Mouse (Mus musculus) embryonic facial prominence, embryonic 12.5 days (tissue): ENCODE data around the gene Card6. TPM values are rescaled to one million over a fixed set of nuclear protein-coding genes. Genes with fewer than 3 reads are reported as not detected.

Source experiments
- ATAC-seq: fragments of 200-750 bp; cut with Nextera tagmentation; 2 replicates; pipeline ENCODE4 v1.8.0; 2017; ENCODE audit not compliant: insufficient number of reproducible peaks, insufficient read depth, low FRiP score, low TSS enrichment
- H3K27ac ChIP-seq: fragments of 300-500 bp; sonication (generic); 2 replicates; pipeline ENCODE4 v1.5.1; 2016; ENCODE audit warnings: mild to moderate bottlenecking
- H3K27me3 ChIP-seq: fragments of 300-500 bp; sonication (generic); 2 replicates; pipeline ENCODE4 v1.6.1; 2016; ENCODE audit warnings: mild to moderate bottlenecking, moderate library complexity
- H3K36me3 ChIP-seq: fragments of 300-500 bp; sonication (generic); 2 replicates; pipeline ENCODE4 v1.6.1; 2016; ENCODE audit warnings: mild to moderate bottlenecking
- H3K4me1 ChIP-seq: fragments of 300-500 bp; sonication (generic); 2 replicates; pipeline ENCODE4 v1.6.1; 2016
- H3K4me2 ChIP-seq: fragments of 300-500 bp; sonication (generic); replicated peaks from 2 replicates; pipeline ENCODE4 v1.6.1; 2016; ENCODE audit warnings: mild to moderate bottlenecking, moderate library complexity
- H3K4me3 ChIP-seq: fragments of 300-500 bp; sonication (generic); 2 replicates; pipeline ENCODE4 v1.5.1; 2016; ENCODE audit warnings: mild to moderate bottlenecking
- H3K9ac ChIP-seq: fragments of 300-500 bp; sonication (generic); 2 replicates; pipeline ENCODE4 v1.6.1; 2016; ENCODE audit warnings: mild to moderate bottlenecking, moderate library complexity
- H3K9me3 ChIP-seq: fragments of 300-500 bp; sonication (generic); 2 replicates; pipeline ENCODE4 v1.6.1; 2016; ENCODE audit warnings: mild to moderate bottlenecking, moderate library complexity
- WGBS: fragments of 180-500 bp; shearing (Covaris S2); methylation state at CpG from one replicate; pipeline ENCODE4 v1.1.7; 2016; 5-methylcytosine and 5-hydroxymethylcytosine counted together
- polyA plus RNA-seq: library from polyadenylated mRNA; unstranded; fragments of >200 nt; fragmentation: Nextera tagmentation; extraction: Ambion mirVana; gene quantifications from 2 replicates; pipeline ENCODE4 v1.2.1, GENCODE M21; 2016

The Card6 gene
- polyA plus RNA-seq, 1 experiment from 2014 or later = 1.0 TPM

GRCm38 (mm10) chr15:5108655-5109040 is 309 bp upstream of the Card6 start:
- Histone ChIP-seq H3K27me3 (no peaks in the 10 kb centered on the region), H3K9me3 (no peaks in the 10 kb centered on the region), H3K4me1 (no peaks in the 10 kb centered on the region), H3K27ac (no peak overlapping the region), H3K36me3 (no peaks in the 10 kb centered on the region), H3K4me2 (no peak overlapping the region; the same call in 1 of the 2 replicates), H3K9ac (no peak overlapping the region), H3K4me3 (no peak overlapping the region)
- WGBS = 77% methylated on average over 3 of the region's 3 CpGs
- ATAC-seq = no peak

GRCm38 (mm10) chr15:5106293-5106692 is 2.0 kb downstream of the Card6 start:
- H3K9ac ChIP-seq = no peak overlapping the region
- H3K4me2 ChIP-seq = no peak overlapping the region
- no peaks in the 10 kb centered on the region for H3K27me3 ChIP-seq
- no peak for ATAC-seq
- H3K36me3 ChIP-seq = no peaks in the 10 kb centered on the region
- H3K9me3 ChIP-seq = no peaks in the 10 kb centered on the region
- H3K4me3 ChIP-seq = no peak overlapping the region
- WGBS = 52% methylated on average over 2 of the region's 2 CpGs
- H3K27ac ChIP-seq = no peak overlapping the region
- H3K4me1 ChIP-seq = no peaks in the 10 kb centered on the region

GRCm38 (mm10) chr15:5105891-5106290 is 2.4 kb downstream of the Card6 start:
- Histone ChIP-seq H3K27me3 (no peaks in the 10 kb centered on the region), H3K36me3 (no peaks in the 10 kb centered on the region), H3K9ac (no peak overlapping the region), H3K4me3 (no peak overlapping the region), H3K9me3 (no peaks in the 10 kb centered on the region), H3K4me1 (no peaks in the 10 kb centered on the region), H3K4me2 (no peak overlapping the region), H3K27ac (no peak overlapping the region)
- 78% methylated on average over 6 of the region's 6 CpGs for WGBS
- ATAC-seq = no peak

- 93% methylated on average over 4 of the region's 4 CpGs for WGBS
- Histone ChIP-seq H3K27ac (no peak overlapping the region), H3K4me2 (no peak overlapping the region), H3K4me1 (no peaks in the 10 kb centered on the region), H3K27me3 (no peaks in the 10 kb centered on the region), H3K36me3 (no peaks in the 10 kb centered on the region), H3K9ac (no peak overlapping the region), H3K4me3 (no peak overlapping the region), H3K9me3 (no peaks in the 10 kb centered on the region)
- no peak for ATAC-seq
These were observed 6.0 kb downstream of the Card6 start for GRCm38 (mm10) chr15:5102312-5102711.

GRCm38 (mm10) chr15:5097376-5097775 is 11.0 kb downstream of the Card6 start:
- no peak overlapping the region for H3K9ac ChIP-seq
- no peaks in the 10 kb centered on the region for H3K36me3 ChIP-seq
- no peaks in the 10 kb centered on the region for H3K27me3 ChIP-seq
- no peak overlapping the region for H3K27ac ChIP-seq
- H3K4me1 ChIP-seq = no peaks in the 10 kb centered on the region
- WGBS = 93% methylated on average over 1 of the region's 1 CpGs
- H3K4me2 ChIP-seq = no peak overlapping the region
- ATAC-seq = no peak
- H3K4me3 ChIP-seq = no peak overlapping the region
- H3K9me3 ChIP-seq = no peaks in the 10 kb centered on the region

- Histone ChIP-seq H3K9me3 (no peaks in the 10 kb centered on the region), H3K9ac (no peak overlapping the region), H3K4me2 (no peak overlapping the region), H3K27ac (no peak overlapping the region), H3K36me3 (no peaks in the 10 kb centered on the region), H3K4me3 (no peak overlapping the region), H3K27me3 (no peaks in the 10 kb centered on the region), H3K4me1 (no peaks in the 10 kb centered on the region)
- no peak for ATAC-seq
- 88% methylated on average over 11 of the region's 11 CpGs for WGBS
These were observed 12.6 kb downstream of the Card6 start for GRCm38 (mm10) chr15:5095534-5096301.

- Histone ChIP-seq H3K27ac (no peak overlapping the region), H3K4me1 (0 out of 2 replicates have a peak, but pooled peaks cover 3% of the 10 kb centered on the region), H3K9me3 (no peaks in the 10 kb centered on the region), H3K36me3 (no peaks in the 10 kb centered on the region), H3K9ac (no peak overlapping the region), H3K4me2 (no peak overlapping the region), H3K4me3 (no peak overlapping the region), H3K27me3 (no peaks in the 10 kb centered on the region)
- WGBS = 93% methylated on average over 10 of the region's 10 CpGs
- no peak for ATAC-seq
These were observed 18.2 kb downstream of the Card6 start for GRCm38 (mm10) chr15:5090131-5090530.

GRCm38 (mm10) chr15:5088850-5089608 is 19.3 kb downstream of the Card6 start:
- H3K27ac ChIP-seq = no peak overlapping the region
- no peak overlapping the region for H3K9ac ChIP-seq
- H3K4me1 ChIP-seq = 0 out of 2 replicates have a peak, but pooled peaks cover 3% of the 10 kb centered on the region
- 59% methylated on average over 7 of the region's 7 CpGs for WGBS
- no peaks in the 10 kb centered on the region for H3K9me3 ChIP-seq
- no peak overlapping the region for H3K4me2 ChIP-seq
- no peak for ATAC-seq
- H3K36me3 ChIP-seq = no peaks in the 10 kb centered on the region
- H3K4me3 ChIP-seq = no peak overlapping the region
- no peaks in the 10 kb centered on the region for H3K27me3 ChIP-seq

GRCm38 (mm10) chr15:5086162-5086561 is 22.2 kb downstream of the Card6 start:
- Histone ChIP-seq H3K4me2 (no peak overlapping the region), H3K9ac (no peak overlapping the region), H3K4me1 (0 out of 2 replicates have a peak, but pooled peaks cover 3% of the 10 kb centered on the region), H3K27ac (no peak overlapping the region), H3K27me3 (no peaks in the 10 kb centered on the region), H3K9me3 (no peaks in the 10 kb centered on the region), H3K36me3 (no peaks in the 10 kb centered on the region), H3K4me3 (no peak overlapping the region)
- ATAC-seq = no peak
- WGBS = 9% methylated on average over 2 of the region's 2 CpGs

- no peak for ATAC-seq
- 79% methylated on average over 1 of the region's 1 CpGs for WGBS
These were observed 27.1 kb downstream of the Card6 start for GRCm38 (mm10) chr15:5081235-5081634.

GRCm38 (mm10) chr15:5068801-5069518 is 39.4 kb downstream of the Card6 start:
- H3K36me3 ChIP-seq = no peaks in the 10 kb centered on the region
- ATAC-seq = no peak
- H3K4me1 ChIP-seq = no peaks in the 10 kb centered on the region
- no peaks in the 10 kb centered on the region for H3K9me3 ChIP-seq
- no peak overlapping the region for H3K9ac ChIP-seq
- no peak overlapping the region for H3K4me2 ChIP-seq
- no peak overlapping the region for H3K4me3 ChIP-seq
- H3K27ac ChIP-seq = no peak overlapping the region
- H3K27me3 ChIP-seq = no peaks in the 10 kb centered on the region
- WGBS = 60% methylated on average over 15 of the region's 15 CpGs

More at GRCm38 (mm10) chr15:5081235-5081634, 27.1 kb downstream of the Card6 start:
- no peak overlapping the region for H3K4me2 ChIP-seq
- no peaks in the 10 kb centered on the region for H3K9me3 ChIP-seq
- H3K4me1 ChIP-seq = no peaks in the 10 kb centered on the region
- H3K9ac ChIP-seq = no peak overlapping the region
- H3K36me3 ChIP-seq = no peaks in the 10 kb centered on the region
- H3K27ac ChIP-seq = no peak overlapping the region
- no peak overlapping the region for H3K4me3 ChIP-seq
- no peaks in the 10 kb centered on the region for H3K27me3 ChIP-seq
